Comparison of ENCODE assay signal across 8 mouse cellular contexts in the genomic region with DNA sequence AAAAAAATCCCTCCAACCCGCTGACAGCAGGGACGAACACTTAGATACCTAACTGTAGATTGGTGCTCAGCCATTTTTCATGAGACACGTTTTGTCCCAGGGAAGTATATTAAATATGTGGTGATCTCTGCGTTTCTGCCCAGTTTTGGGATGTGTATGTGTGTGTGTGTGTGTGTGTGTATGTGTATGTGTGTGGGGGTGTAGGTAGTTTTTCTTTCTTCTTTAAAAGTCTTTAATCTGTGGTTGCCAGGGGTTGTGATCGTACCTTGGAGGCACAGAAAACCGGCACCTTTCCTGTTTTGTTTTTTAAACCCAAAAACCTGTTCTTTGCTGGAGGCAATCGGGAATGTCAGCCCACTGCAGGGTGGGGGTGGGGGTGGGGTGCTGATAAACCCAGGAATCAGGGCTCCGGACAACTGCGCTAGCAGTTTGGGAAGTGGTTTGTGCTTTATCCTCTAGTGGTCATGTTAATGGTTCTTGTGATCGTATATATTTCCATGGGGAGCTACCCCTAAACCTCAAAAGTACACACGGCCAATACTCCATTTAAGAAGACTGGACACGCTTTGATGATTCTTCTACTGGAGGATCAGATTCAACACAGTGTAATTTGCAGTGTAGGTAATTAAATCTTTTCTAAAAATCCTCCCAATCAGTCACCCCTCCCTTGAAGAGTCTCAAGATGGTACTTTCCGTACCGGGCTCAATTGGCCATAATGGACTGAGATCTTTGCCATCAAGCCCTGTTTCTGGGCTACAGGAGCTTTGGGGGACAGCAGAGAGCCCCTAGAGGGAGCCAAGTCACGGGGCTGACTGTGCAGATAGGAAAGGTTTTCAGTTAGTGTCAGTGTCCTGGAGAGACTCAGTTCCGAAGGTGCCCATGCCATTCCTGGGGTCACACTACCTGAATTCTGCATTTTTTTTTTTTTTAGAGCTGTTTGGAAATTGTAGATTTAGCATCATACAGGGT. TPM values are rescaled to one million over a fixed set of nuclear protein-coding genes. Genes with fewer than 3 reads are reported as not detected.
A peak's percentile ranks its signal among the peaks of the same experiment; 100 is the strongest.
DNase-seq lines count a peak whose midpoint lies in the region; ATAC-seq and TF ChIP-seq lines count a peak whose summit lies in the region.

No protein-coding gene starts in this region.

- ATAC-seq in heart, embryonic 15.5 days (replicated peaks; ENCODE audit: insufficient number of reproducible peaks, insufficient read depth, low FRiP score, low read depth): no peak
- ATAC-seq in CD4-positive, CD25-positive, alpha-beta regulatory T cell, adult 4 months: no peak

- peaks cover 3% of the 10 kb centered on the region; the same call in 1 of the 2 replicates for H3K79me2 ChIP-seq in heart, adult 2 months (replicated peaks; ENCODE audit: control insufficient read depth, insufficient read depth, low read length)

- H3K36me3 ChIP-seq in heart, adult 2 months (ENCODE audit: control insufficient read depth, insufficient read depth, low read length): 0 out of 2 replicates have a peak, but pooled peaks cover 2% of the 10 kb centered on the region
- peaks cover 9% of the 10 kb centered on the region; the same call in 1 of the 2 replicates for H3K36me3 ChIP-seq in heart, embryonic 15.5 days
- H3K36me3 ChIP-seq in splenic B cell, adult 2 months (ENCODE audit: control insufficient read depth, insufficient read depth, low read length, poor library complexity, severe bottlenecking): no peaks in the 10 kb centered on the region

- H3K27me3 ChIP-seq in heart, adult 2 months (ENCODE audit: control insufficient read depth, insufficient read depth, low read length): no peaks in the 10 kb centered on the region
- H3K27me3 ChIP-seq in heart, embryonic 15.5 days: no peaks in the 10 kb centered on the region
- no peaks in the 10 kb centered on the region; the same call in none of the 2 replicates for H3K27me3 ChIP-seq in splenic B cell, adult 2 months (ENCODE audit: control insufficient read depth, insufficient read depth, low read length, poor library complexity, severe bottlenecking)

- peak overlapping the region; percentile 71 for H3K4me2 ChIP-seq in heart, embryonic 15.5 days

- no peak for DNase-seq in heart, adult 2 months
- DNase-seq in heart, postnatal 25 days (ENCODE audit: low spot score): no peak
- peak; percentile 10 for DNase-seq in liver
- peak; percentile 19 for DNase-seq in splenic B cell, adult 2 months (ENCODE audit: low read depth, low spot score)
- no peak for DNase-seq in left cerebral cortex, postnatal 10 days (ENCODE audit: extremely low spot score in 1 of 2, low spot score in 2 of 2)

- H3K4me3 ChIP-seq in heart, adult 2 months: peak overlapping the region; percentile 94
- peak overlapping the region; percentile 75 for H3K4me3 ChIP-seq in bone marrow macrophage, adult 2 months (ENCODE audit: insufficient read depth, low read length)
- peak overlapping the region; percentile 89 for H3K4me3 ChIP-seq in heart, embryonic 15.5 days

- TF ChIP-seq EP300 in heart, adult 2 months (IDR thresholded peaks at IDR 0.05; ENCODE audit: insufficient read depth, low read depth, low read length): no peak

- H3K27ac ChIP-seq in heart, adult 2 months: peak overlapping the region; percentile 95
- no peak overlapping the region for H3K27ac ChIP-seq in bone marrow macrophage, adult 2 months (ENCODE audit: insufficient read depth, low read depth, low read length)
- peak overlapping the region; percentile 97 for H3K27ac ChIP-seq in heart, embryonic 15.5 days

- no peak for TF ChIP-seq POLR2A in heart, adult 2 months (IDR thresholded peaks at IDR 0.05; ENCODE audit: insufficient read depth, low read depth, low read length)
- no peak for TF ChIP-seq POLR2A in bone marrow macrophage, adult 2 months (IDR thresholded peaks at IDR 0.05; ENCODE audit: borderline replicate concordance, low read depth, low read length)

- H3K9me3 ChIP-seq in heart, embryonic 15.5 days (replicated peaks): no peaks in the 10 kb centered on the region

- peak; percentile 55 for TF ChIP-seq CTCF in heart, adult 2 months (IDR thresholded peaks at IDR 0.05)
- no peak for TF ChIP-seq CTCF in bone marrow macrophage, adult 2 months (IDR thresholded peaks at IDR 0.05; ENCODE audit: low read depth, low read length)

- peaks cover 4% of the 10 kb centered on the region for H3K4me1 ChIP-seq in heart, adult 2 months (ENCODE audit: control insufficient read depth, insufficient read depth, low read length)
- H3K4me1 ChIP-seq in bone marrow macrophage, adult 2 months (ENCODE audit: control insufficient read depth, insufficient read depth, low read length): peaks cover 30% of the 10 kb centered on the region
- peaks cover 59% of the 10 kb centered on the region for H3K4me1 ChIP-seq in heart, embryonic 15.5 days (replicated peaks)

- intact Hi-C loops in heart, adult 2 months (cut with DNase I): loop anchor here (2.0 to 5.0 kb wide), 3 partner anchors 45 to 307 kb away; a partner anchor contains a TSS
- intact Hi-C loops in heart, postnatal 25 days (cut with DNase I): loop anchor here (2.0 to 10.0 kb wide), 3 partner anchors 45 to 493 kb away; a partner anchor contains a TSS
- intact Hi-C loops in left cerebral cortex, postnatal 10 days (cut with DNase I): no loop called here

- H3K9ac ChIP-seq in heart, adult 2 months (ENCODE audit: low read depth, low read length): peak overlapping the region; percentile 97
- peak overlapping the region; percentile 91 for H3K9ac ChIP-seq in heart, embryonic 15.5 days

- 10% methylated on average over 16 of the region's 16 CpGs for WGBS in heart, adult 2 months
- 9% methylated on average over 16 of the region's 16 CpGs for whole genome bisulfite sequencing in heart, embryonic 15.5 days

RNA-seq across cellular contexts. Expression of a gene that starts 1.4 kb away (rescaled TPM):
- total RNA-seq in heart, adult 2 months (2021): 10 to 100 TPM; 56.9 to 58.2 TPM
- 18.1 and 36.4 TPM in 2 replicates for polyA plus RNA-seq in heart, adult 2 months (2012; rRNA removed)
- 10 to 100 TPM; 56.4 to 56.8 TPM for total RNA-seq in heart, postnatal 25 days (2021)
- 5.7 and 5.8 TPM in 2 replicates for polyA plus RNA-seq in bone marrow macrophage, adult 2 months (2012; ENCODE audit: insufficient read depth, insufficient read length, missing spikeins)
- 10.5 and 12.0 TPM in 2 replicates for polyA plus RNA-seq in heart, embryonic 15.5 days (2015; fragmentation: Nextera tagmentation; extraction: Ambion mirVana)
- polyA plus RNA-seq in CD4-positive, CD25-positive, alpha-beta regulatory T cell, adult 4 months (2017; shearing (Covaris generic)): under 1 TPM in 1 of 2 experiments, not detected in 1; 0.13 TPM
- total RNA-seq in left cerebral cortex, postnatal 10 days (2021): 10 to 100 TPM; 11.8 to 13.7 TPM

Comparison
In these comparisons a context has a peak if more than half of its experiments do, and no peak if none do; other contexts are left out.
1. DNase-seq: peak in liver (single experiment) and splenic B cell, adult 2 months (single experiment); none in heart, adult 2 months (0 of 2), heart, postnatal 25 days (single experiment) and left cerebral cortex, postnatal 10 days (0 of 2).
2. Peak in every context shown above with its lines, with median percentiles within 50 percentile points of each other: H3K4me3 ChIP-seq.